Mouse (Mus musculus) forebrain, postnatal 0 days (tissue): Measurements from ENCODE around the gene 1700030K09Rik. TPM values are rescaled to one million over a fixed set of nuclear protein-coding genes. Genes with fewer than 3 reads are reported as not detected.
A peak's percentile ranks its signal among the peaks of the same experiment; 100 is the strongest.

ENCODE experiments used
- ATAC-seq: fragments of 200-750 bp; cut with Nextera tagmentation; 2 replicates; pipeline ENCODE4 v1.8.0; 2017; ENCODE audit warnings: mild to moderate bottlenecking, moderate library complexity
- DNase-seq: peaks from one replicate; pipeline ENCODE4 v3.0.0-alpha.2; 2015
- H3K27ac ChIP-seq: fragments of 300-500 bp; sonication (generic); 2 replicates; pipeline ENCODE4 v1.5.1; 2014; ENCODE audit warnings: low read depth, mild to moderate bottlenecking, antibody characterized with exemption, low read length, moderate library complexity, mixed read lengths
- H3K27me3 ChIP-seq: fragments of 300-500 bp; sonication (generic); 2 replicates; pipeline ENCODE4 v1.6.1; 2014; ENCODE audit warnings: mild to moderate bottlenecking, low read length, mixed read lengths; ENCODE audit not compliant: insufficient read depth
- H3K36me3 ChIP-seq: fragments of 300-500 bp; sonication (generic); 2 replicates; pipeline ENCODE4 v1.6.1; 2014; ENCODE audit warnings: mild to moderate bottlenecking, moderate library complexity; ENCODE audit not compliant: insufficient read depth
- H3K4me1 ChIP-seq: fragments of 300-500 bp; sonication (generic); 2 replicates; pipeline ENCODE4 v1.6.1; 2014; ENCODE audit warnings: antibody characterized with exemption; ENCODE audit not compliant: insufficient read depth
- H3K4me2 ChIP-seq: fragments of 300-500 bp; sonication (generic); 2 replicates; pipeline ENCODE4 v1.6.1; 2014; ENCODE audit warnings: low read depth, mild to moderate bottlenecking, moderate library complexity
- H3K4me3 ChIP-seq: fragments of 300-500 bp; sonication (generic); 2 replicates; pipeline ENCODE4 v1.5.1; 2014; ENCODE audit warnings: low read depth, low read length, mixed read lengths
- H3K9ac ChIP-seq: fragments of 300-500 bp; sonication (generic); 2 replicates; pipeline ENCODE4 v1.6.1; 2014; ENCODE audit warnings: mild to moderate bottlenecking
- H3K9me3 ChIP-seq: fragments of 300-500 bp; sonication (generic); 2 replicates; pipeline ENCODE4 v1.6.1; 2016; ENCODE audit warnings: low read length
- CTCF ChIP-seq: sonication (generic); IDR thresholded peaks from 2 replicates; pipeline ENCODE4 v1.5.1; 2016; ENCODE audit warnings: antibody characterized with exemption, control low read depth, low read depth
- WGBS: fragments of 180-500 bp; shearing (Covaris S2); extraction: QIAGEN DNeasy Blood & Tissue Kit; methylation state at CpG from one replicate; pipeline ENCODE4 v1.1.7; 2014; 5-methylcytosine and 5-hydroxymethylcytosine counted together
- polyA plus RNA-seq: library from polyadenylated mRNA; unstranded; fragments of >200 nt; fragmentation: Nextera tagmentation; extraction: Ambion mirVana; gene quantifications from 2 replicates; pipeline ENCODE4 v1.2.1, GENCODE M21; 2015
- total RNA-seq: library from RNA; depleted of rRNA; stranded (reverse); fragments of >200 nt; gene quantifications from 2 replicates; pipeline ENCODE4 v1.2.3, GENCODE M21; 2014

The 1700030K09Rik gene
- total and polyA plus RNA-seq, 2 experiments from 2014 or later = 13.7 to 15.5 TPM

DNA sequence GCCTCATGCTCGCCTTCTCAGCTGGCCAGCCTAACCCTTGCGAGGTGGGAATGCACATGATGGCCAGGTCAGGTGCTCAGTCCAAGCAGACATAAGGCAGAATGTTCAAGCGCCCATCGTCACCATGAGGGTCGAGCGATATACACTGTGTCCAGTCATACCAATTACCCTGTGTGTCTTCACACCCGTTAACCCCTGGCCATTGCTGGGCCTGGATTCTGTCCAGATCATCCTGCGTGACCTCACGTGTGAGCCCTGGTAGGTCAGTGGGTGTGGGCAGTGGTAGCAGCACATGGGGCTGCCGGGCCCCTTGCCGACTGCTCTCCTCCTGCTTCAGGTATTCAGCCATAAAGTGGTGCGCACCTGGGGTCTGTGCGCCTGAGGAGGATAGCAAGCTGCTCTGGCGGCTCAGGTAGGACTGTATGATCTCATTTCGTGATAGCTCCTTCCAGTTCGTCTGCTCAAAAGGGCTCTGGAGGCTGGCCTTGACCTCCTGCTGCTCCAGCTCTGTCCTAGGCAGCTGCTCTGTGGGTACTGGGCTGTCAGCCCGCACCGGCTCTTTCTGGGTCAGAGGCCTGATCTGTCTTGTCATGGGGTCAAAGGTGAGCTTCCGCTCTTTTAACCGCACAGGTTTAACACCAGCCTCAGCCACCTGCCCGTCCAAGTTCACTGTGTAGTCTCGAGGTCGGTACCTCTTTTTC, 51.9 kb downstream of the 1700030K09Rik start:
- TF ChIP-seq CTCF = no peak
- Histone ChIP-seq H3K4me2 (no peak overlapping the region), H3K9me3 (no peaks in the 10 kb centered on the region), H3K4me3 (no peak overlapping the region), H3K27me3 (no peaks in the 10 kb centered on the region), H3K9ac (no peak overlapping the region), H3K27ac (no peak overlapping the region), H3K36me3 (peaks cover 24% of the 10 kb centered on the region), H3K4me1 (peaks cover 4% of the 10 kb centered on the region)
- WGBS = 90% methylated on average over 23 of the region's 23 CpGs
- DNase-seq (no peak), ATAC-seq (no peak)

DNA sequence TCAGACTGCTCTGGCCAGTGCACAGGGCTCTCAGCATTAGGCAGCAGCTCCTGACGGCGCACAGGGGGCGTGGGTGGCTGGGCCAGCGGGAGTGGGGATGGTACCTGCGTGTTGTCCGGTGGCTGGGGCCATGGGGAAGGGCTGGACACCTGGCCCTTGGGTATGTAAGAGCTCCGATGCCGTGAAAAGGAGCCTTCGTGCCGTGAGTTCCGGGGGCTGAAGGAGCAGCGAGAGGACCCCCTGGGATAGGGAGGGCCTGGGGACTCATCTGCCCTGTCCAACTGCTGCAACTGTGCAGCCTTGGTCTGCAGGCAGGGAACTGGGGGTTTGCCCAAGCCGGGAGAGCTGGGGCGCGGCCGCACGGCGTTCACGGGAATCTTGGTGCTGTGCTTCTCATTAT, 52.5 kb downstream of the 1700030K09Rik start:
- 90% methylated on average over 19 of the region's 19 CpGs for WGBS
- Histone ChIP-seq H3K27me3 (no peaks in the 10 kb centered on the region), H3K9ac (no peak overlapping the region), H3K4me3 (no peak overlapping the region), H3K27ac (no peak overlapping the region), H3K4me2 (no peak overlapping the region), H3K9me3 (no peaks in the 10 kb centered on the region), H3K4me1 (peaks cover 4% of the 10 kb centered on the region), H3K36me3 (peaks cover 24% of the 10 kb centered on the region)
- no peak for TF ChIP-seq CTCF
- DNase-seq (no peak), ATAC-seq (no peak)

DNA sequence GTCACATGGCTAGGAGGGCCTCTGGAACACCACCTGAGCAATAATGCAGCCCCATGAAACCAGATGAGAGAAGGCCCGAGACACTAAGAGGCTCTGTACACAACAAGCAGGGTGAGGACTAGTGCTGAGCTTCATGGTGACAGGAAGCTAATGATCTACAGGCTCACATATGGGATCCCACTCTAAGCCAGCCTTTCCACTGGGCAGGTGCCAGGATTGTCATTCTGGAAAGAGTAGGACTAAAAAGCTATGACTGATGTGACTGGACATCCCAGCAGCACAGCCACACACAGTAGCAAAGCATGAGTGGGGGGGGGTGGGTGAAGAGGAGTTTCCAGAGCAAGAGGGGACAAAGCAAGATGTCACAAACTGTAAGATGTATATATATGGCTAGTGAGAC, 54.2 kb downstream of the 1700030K09Rik start:
- no peak overlapping the region for H3K27ac ChIP-seq
- H3K4me2 ChIP-seq = no peak overlapping the region
- H3K4me1 ChIP-seq = no peaks in the 10 kb centered on the region
- H3K36me3 ChIP-seq = peaks cover 24% of the 10 kb centered on the region
- H3K9ac ChIP-seq = no peak overlapping the region
- no peaks in the 10 kb centered on the region for H3K27me3 ChIP-seq
- ATAC-seq (no peak), DNase-seq (no peak)
- no peaks in the 10 kb centered on the region for H3K9me3 ChIP-seq
- no peak for TF ChIP-seq CTCF
- H3K4me3 ChIP-seq = no peak overlapping the region
- 86% methylated on average over 1 of the region's 1 CpGs for WGBS

DNA sequence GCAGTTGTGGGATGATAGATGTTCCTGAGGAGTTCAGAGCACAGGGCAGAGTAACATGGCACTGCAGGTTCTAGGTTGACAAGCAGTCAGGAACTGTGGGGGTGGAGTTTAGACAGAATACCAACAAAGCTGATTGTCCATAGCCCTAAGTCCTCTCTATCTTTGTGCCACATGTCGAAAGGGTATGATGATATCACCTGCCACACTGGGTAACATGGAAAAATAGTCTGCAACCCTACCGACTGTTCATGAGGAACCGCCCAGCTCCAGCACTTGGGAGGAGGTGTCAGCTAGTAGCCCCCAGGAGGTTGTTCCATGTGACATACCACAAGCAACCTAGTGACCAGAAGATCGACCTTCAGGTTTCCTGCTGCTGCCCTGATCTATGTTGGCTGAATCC, 54.8 kb downstream of the 1700030K09Rik start:
- no peak overlapping the region for H3K27ac ChIP-seq

DNA sequence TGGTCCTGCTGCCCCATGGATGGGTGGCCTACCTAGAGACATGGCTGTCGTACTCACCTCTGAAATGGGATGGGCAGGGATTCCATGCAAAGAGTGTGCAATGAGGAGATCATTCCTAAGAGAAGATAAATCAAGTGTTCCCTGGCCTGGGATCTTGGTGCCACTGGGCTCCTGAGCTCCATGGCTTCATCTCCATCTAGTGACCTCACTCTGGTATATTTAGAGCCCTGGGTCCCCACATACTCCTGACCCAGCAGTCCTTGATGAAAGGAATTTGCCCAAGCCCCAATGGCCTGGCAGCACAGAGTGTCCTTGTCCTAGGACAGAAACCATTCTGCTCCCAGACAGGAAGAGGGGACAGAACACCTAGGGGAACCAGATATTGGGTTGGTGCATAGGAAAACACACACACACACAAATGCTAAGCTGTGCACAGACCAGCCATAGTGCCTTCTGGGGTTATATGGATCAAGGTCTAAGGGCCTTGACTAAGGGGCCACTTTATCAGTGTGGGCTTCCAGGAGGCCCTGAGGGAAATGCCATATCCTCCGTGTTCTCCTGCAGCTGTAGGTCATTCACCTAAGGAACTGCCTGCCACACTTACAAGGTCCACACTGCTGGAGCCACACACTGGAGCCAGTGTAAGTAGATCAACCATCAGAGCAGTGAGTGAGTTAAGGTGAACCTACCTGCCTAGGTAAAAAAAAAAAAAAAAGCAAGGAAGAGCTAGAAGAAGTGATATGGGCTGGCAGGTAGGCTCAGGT, 56.0 kb downstream of the 1700030K09Rik start:
- Histone ChIP-seq H3K9ac (no peak overlapping the region), H3K4me1 (no peaks in the 10 kb centered on the region), H3K4me2 (no peak overlapping the region), H3K9me3 (no peaks in the 10 kb centered on the region), H3K27me3 (no peaks in the 10 kb centered on the region), H3K4me3 (no peak overlapping the region), H3K27ac (no peak overlapping the region), H3K36me3 (peaks cover 24% of the 10 kb centered on the region)
- no peak for TF ChIP-seq CTCF
- DNase-seq (no peak), ATAC-seq (no peak)
- WGBS = 94% methylated on average over 2 of the region's 2 CpGs

More for the DNA sequence above, 54.8 kb downstream of the 1700030K09Rik start:
- 94% methylated on average over 4 of the region's 4 CpGs for WGBS
- Histone ChIP-seq H3K9ac (no peak overlapping the region), H3K36me3 (peaks cover 24% of the 10 kb centered on the region), H3K27me3 (no peaks in the 10 kb centered on the region), H3K4me2 (no peak overlapping the region), H3K4me1 (no peaks in the 10 kb centered on the region), H3K4me3 (no peak overlapping the region), H3K9me3 (no peaks in the 10 kb centered on the region)
- ATAC-seq (no peak), DNase-seq (no peak)
- no peak for TF ChIP-seq CTCF

DNA sequence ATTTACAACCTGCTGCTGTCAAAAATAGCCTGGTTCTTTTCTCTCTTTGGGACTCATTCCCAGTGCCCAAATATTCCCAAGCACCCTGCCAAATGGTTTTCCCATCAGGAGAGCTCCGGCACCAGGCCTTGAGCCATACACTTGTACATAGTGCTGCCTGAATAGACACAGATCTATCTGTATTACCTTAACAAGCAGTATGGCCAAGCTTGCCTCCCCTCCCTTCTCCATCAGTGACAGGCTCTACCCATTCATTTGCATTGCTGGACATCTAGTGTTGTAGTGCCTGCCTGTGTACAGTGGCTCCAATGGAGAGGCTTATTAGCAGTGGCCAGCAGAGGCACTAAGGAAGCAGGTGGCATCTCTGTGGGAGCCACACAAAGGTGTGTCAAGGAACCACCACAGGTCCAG, 56.8 kb downstream of the 1700030K09Rik start:
- Histone ChIP-seq H3K27me3 (no peaks in the 10 kb centered on the region), H3K9ac (no peak overlapping the region), H3K9me3 (no peaks in the 10 kb centered on the region), H3K4me1 (no peaks in the 10 kb centered on the region), H3K27ac (no peak overlapping the region), H3K4me3 (no peak overlapping the region), H3K4me2 (no peak overlapping the region), H3K36me3 (peaks cover 17% of the 10 kb centered on the region)
- ATAC-seq (no peak), DNase-seq (no peak)
- WGBS = 78% methylated on average over 1 of the region's 1 CpGs
- TF ChIP-seq CTCF = no peak

DNA sequence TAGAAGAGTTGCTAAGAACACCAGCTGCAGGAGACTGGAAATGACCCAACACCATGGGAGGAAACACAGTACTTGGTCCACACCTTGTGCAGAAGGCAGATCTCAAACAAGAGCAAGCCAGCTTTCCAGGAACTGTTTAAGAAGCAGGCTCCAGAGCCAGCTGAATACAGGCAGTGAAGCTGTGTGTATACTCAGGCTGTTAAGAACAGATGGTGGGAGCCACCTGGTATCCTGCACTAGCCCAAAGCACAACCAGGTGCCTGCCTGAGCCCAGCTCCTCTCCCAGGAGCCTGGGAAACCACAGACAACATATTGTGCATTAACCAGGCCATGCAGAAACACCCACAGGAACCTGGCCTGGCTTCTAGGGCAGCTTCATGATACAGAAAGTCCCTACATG, 60.5 kb downstream of the 1700030K09Rik start:
- H3K9me3 ChIP-seq = no peaks in the 10 kb centered on the region
- H3K9ac ChIP-seq = no peak overlapping the region
- H3K27me3 ChIP-seq = no peaks in the 10 kb centered on the region
- H3K4me1 ChIP-seq = no peaks in the 10 kb centered on the region
- H3K27ac ChIP-seq = no peak overlapping the region
- H3K4me2 ChIP-seq = no peak overlapping the region
- TF ChIP-seq CTCF = no peak
- no peak overlapping the region for H3K4me3 ChIP-seq
- DNase-seq = peak; percentile 49
- no peaks in the 10 kb centered on the region for H3K36me3 ChIP-seq
- ATAC-seq = peak; percentile 76
